Mouse (Mus musculus) left cerebral cortex, adult 11 months (tissue): Measurements from ENCODE around the gene Flnb.

Source experiments
- DNase-seq: peaks from one replicate; pipeline ENCODE4 v3.0.0; 2022; ENCODE audit warnings: low spot score

Gene Flnb

GRCm38 (mm10) chr14:7944349-7945039, 126.7 kb downstream of the Flnb start:
- DNase-seq = peak; percentile 50

- DNase-seq = no peak
Measured at GRCm38 (mm10) chr14:7945261-7945660, 127.5 kb downstream of the Flnb start.

GRCm38 (mm10) chr14:7951234-7951633, 133.5 kb downstream of the Flnb start:
- no peak for DNase-seq

- DNase-seq = no peak
Measured at GRCm38 (mm10) chr14:7952610-7953254, 135.0 kb downstream of the Flnb start.

GRCm38 (mm10) chr14:7954071-7954471, 136.3 kb downstream of the Flnb start:
- no peak for DNase-seq

GRCm38 (mm10) chr14:7956427-7956826, 138.7 kb downstream of the Flnb start:
- no peak for DNase-seq

- DNase-seq = no peak
Measured at GRCm38 (mm10) chr14:7957049-7957448, 139.3 kb downstream of the Flnb start, which contains the start of gene Gm45521. Gene Gm45521 (plus strand): TSS chr14:7957288.

GRCm38 (mm10) chr14:7960616-7961015, 142.9 kb downstream of the Flnb start:
- no peak for DNase-seq

- DNase-seq = no peak
Measured at GRCm38 (mm10) chr14:7961714-7962113, 144.0 kb downstream of the Flnb start.

GRCm38 (mm10) chr14:7962626-7963025, 144.9 kb downstream of the Flnb start:
- DNase-seq = no peak

GRCm38 (mm10) chr14:7963160-7963559, 145.4 kb downstream of the Flnb start:
- no peak for DNase-seq

- DNase-seq = peak; percentile 70
Measured at GRCm38 (mm10) chr14:7964219-7964889, 146.6 kb downstream of the Flnb start.

- no peak for DNase-seq
Measured at GRCm38 (mm10) chr14:7971889-7972493, 154.2 kb downstream of the Flnb start.

- no peak for DNase-seq
Measured at GRCm38 (mm10) chr14:7974643-7975042, 156.9 kb downstream of the Flnb start.

- no peak for DNase-seq
Measured at GRCm38 (mm10) chr14:7975177-7975576, 157.4 kb downstream of the Flnb start.

GRCm38 (mm10) chr14:7977471-7977870, 159.7 kb downstream of the Flnb start:
- DNase-seq = no peak

GRCm38 (mm10) chr14:7978183-7978582, 160.4 kb downstream of the Flnb start:
- DNase-seq = no peak

- DNase-seq = no peak
Measured at GRCm38 (mm10) chr14:7981226-7981625, 163.5 kb downstream of the Flnb start.

- DNase-seq = no peak
Measured at GRCm38 (mm10) chr14:7986913-7987312, 169.2 kb downstream of the Flnb start.

- DNase-seq = no peak
Measured at GRCm38 (mm10) chr14:7989371-7989770, 171.6 kb downstream of the Flnb start.

- DNase-seq = no peak
Measured at GRCm38 (mm10) chr14:7989961-7990360, 172.2 kb downstream of the Flnb start.

GRCm38 (mm10) chr14:7991108-7991776, 173.5 kb downstream of the Flnb start:
- no peak for DNase-seq
